Mouse (Mus musculus): ENCODE data around the gene Taf7l. TPM values are rescaled to one million over a fixed set of nuclear protein-coding genes. Genes with fewer than 3 reads are reported as not detected.

Taf7l gene
- total RNA-seq (2023), result not detected

DNA sequence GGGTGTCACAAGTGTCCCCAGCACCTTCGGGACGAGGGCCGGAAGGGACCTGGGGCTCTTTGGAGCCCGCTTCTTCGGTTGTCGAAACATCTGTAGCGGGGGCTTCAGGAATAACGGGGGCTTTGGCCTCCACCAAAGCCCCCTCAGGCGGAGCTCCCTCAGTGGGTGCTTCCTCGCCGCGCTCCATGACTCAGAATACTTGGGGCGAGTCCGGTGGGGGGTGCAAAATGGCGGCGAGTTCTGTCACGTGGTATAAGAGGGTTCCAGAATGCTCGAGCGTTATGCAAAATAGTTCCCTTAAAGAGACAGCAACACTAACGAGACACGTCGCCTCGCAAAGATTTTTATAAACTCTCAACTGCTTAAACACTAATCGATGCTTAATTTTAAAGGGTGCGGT, at the start of gene Taf7l:
Gene Taf7l (minus strand): TSS at position 201 of the 400 bp plus-strand sequence.

Other genes starting within 250 kb of the Taf7l start
- gene Trmt2b, start 199.5 kb downstream of the Taf7l start, total RNA-seq (2023), result 10 to 100 TPM; 12.2 to 14.0 TPM
- not detected for gene Tmem35a, start 181.3 kb downstream of the Taf7l start, total RNA-seq (2023)
- under 1 TPM; 0.39 to 0.46 TPM for gene Cenpi, start 168.4 kb downstream of the Taf7l start, total RNA-seq (2023)
- not detected for gene Drp2, start 71.9 kb downstream of the Taf7l start, total RNA-seq (2023)
- gene Timm8a1, start 65.4 kb upstream of the Taf7l start, total RNA-seq (2023), result 10 to 100 TPM; 12.6 to 15.9 TPM
- gene Btk, start 107.1 kb upstream of the Taf7l start, total RNA-seq (2023), result 10 to 100 TPM; 68.0 to 69.6 TPM
- 100 to 1,000 TPM; 207 to 318 TPM for gene Rpl36a, start 109.2 kb upstream of the Taf7l start, total RNA-seq (2023)
- gene Gla, start 124.6 kb upstream of the Taf7l start, total RNA-seq (2023), result 10 to 100 TPM; 67.3 to 69.8 TPM
- gene Hnrnph2, start 124.7 kb upstream of the Taf7l start, total RNA-seq (2023), result 100 to 1,000 TPM; 110 to 120 TPM
- gene Armcx4, start 210.0 kb upstream of the Taf7l start, total RNA-seq (2023), result under 1 TPM; 0.08 to 0.15 TPM
- under 1 TPM in 1 of 2 experiments, not detected in 1; 0.24 TPM for gene Armcx1, start 241.5 kb upstream of the Taf7l start, total RNA-seq (2023)